Mouse (Mus musculus): Measurements from ENCODE around the gene Ccdc34. TPM values are rescaled to one million over a fixed set of nuclear protein-coding genes. Genes with fewer than 3 reads are reported as not detected.

The Ccdc34 gene
- total and polyA plus RNA-seq, 3 experiments: 17.2 to 44.6 (median 22.4) TPM

GRCm38 (mm10) chr2:110214991-110215684 lies 197.5 kb downstream of the Ccdc34 start:
- dilution Hi-C loops (cut with MboI; ENCODE audit: extremely low pct_ligation_motif_present, extremely low pct_unique_long_range_greater_than_20kb, low sequenced_read_pairs) (no loop called here), in situ Hi-C loops (cut with MboI; ENCODE audit: low pct_ligation_motif_present, low pct_unique_long_range_greater_than_20kb, low sequenced_read_pairs) (loop anchor here (25.0 kb wide), 1 partner anchor 153 kb away; no protein-coding TSS in a partner anchor)
- no peak for DNase-seq (ENCODE audit: extremely low read depth)
- H3K4me2 ChIP-seq (ENCODE audit: insufficient read depth, low read depth, poor library complexity, severe bottlenecking): no peak overlapping the region; the same call in 1 of the 2 replicates
- H3K9me3 ChIP-seq (replicated peaks; ENCODE audit: low read length): no peaks in the 10 kb centered on the region
- no peak overlapping the region for H3K27ac ChIP-seq (ENCODE audit: insufficient read depth, low read depth)
- no peaks in the 10 kb centered on the region for H3K27me3 ChIP-seq (replicated peaks)
- H3K4me1 ChIP-seq (ENCODE audit: control insufficient read depth in 1 of 2, insufficient read depth in 2 of 2): no peaks in the 10 kb centered on the region
- H3K79me2 ChIP-seq (replicated peaks; ENCODE audit: control insufficient read depth, extremely low read depth, insufficient read depth, poor library complexity, severe bottlenecking): no peaks in the 10 kb centered on the region
- H3K4me3 ChIP-seq (replicated peaks in 1 of 3; ENCODE audit: low read depth in 2 of 3, low read length in 2 of 3, poor library complexity in 1 of 3): no peak overlapping the region
- TF ChIP-seq SMC3 (IDR thresholded peaks at IDR 0.05; ENCODE audit: low read depth, low read length): no peak
- no peak for TF ChIP-seq JUN (IDR thresholded peaks at IDR 0.05; ENCODE audit: insufficient read depth, low read depth, low read length)
- no peak for TF ChIP-seq ZKSCAN1 (IDR thresholded peaks at IDR 0.05; ENCODE audit: borderline replicate concordance, low read depth, low read length)
- TF ChIP-seq TCF12 (IDR thresholded peaks at IDR 0.05; ENCODE audit: low read depth, low read length): no peak
- TF ChIP-seq ZMIZ1 (IDR thresholded peaks at IDR 0.05; ENCODE audit: low read depth, low read length): no peak
- no peak for TF ChIP-seq ELF1 (IDR thresholded peaks at IDR 0.05; ENCODE audit: low read depth, low read length)
- TF ChIP-seq JUND (conservative IDR thresholded peaks at IDR 0.05; ENCODE audit: low read depth, low read length): no peak
- no peak for TF ChIP-seq POLR2AphosphoS2 (IDR thresholded peaks at IDR 0.05; ENCODE audit: low read depth, low read length)
- TF ChIP-seq PAX5 (IDR thresholded peaks at IDR 0.05; ENCODE audit: low read length): no peak
- TF ChIP-seq RAD21 (IDR thresholded peaks at IDR 0.05; ENCODE audit: low read depth, low read length): no peak
- no peak for TF ChIP-seq EP300 (IDR thresholded peaks at IDR 0.05; ENCODE audit: low read length)
- TF ChIP-seq RCOR1 (conservative IDR thresholded peaks at IDR 0.05; ENCODE audit: low read depth, low read length): no peak
- TF ChIP-seq USF1 (IDR thresholded peaks at IDR 0.05; ENCODE audit: low read depth, low read length): no peak
- no peak for TF ChIP-seq MAZ (IDR thresholded peaks at IDR 0.05; ENCODE audit: low read depth, low read length)
- no peaks in the 10 kb centered on the region for H3K36me3 ChIP-seq (replicated peaks in 1 of 2; ENCODE audit: control insufficient read depth in 1 of 2, insufficient read depth in 1 of 2, low read length in 1 of 2)
- no peak overlapping the region for H3K9ac ChIP-seq (ENCODE audit: insufficient read depth, low read depth)

DNA sequence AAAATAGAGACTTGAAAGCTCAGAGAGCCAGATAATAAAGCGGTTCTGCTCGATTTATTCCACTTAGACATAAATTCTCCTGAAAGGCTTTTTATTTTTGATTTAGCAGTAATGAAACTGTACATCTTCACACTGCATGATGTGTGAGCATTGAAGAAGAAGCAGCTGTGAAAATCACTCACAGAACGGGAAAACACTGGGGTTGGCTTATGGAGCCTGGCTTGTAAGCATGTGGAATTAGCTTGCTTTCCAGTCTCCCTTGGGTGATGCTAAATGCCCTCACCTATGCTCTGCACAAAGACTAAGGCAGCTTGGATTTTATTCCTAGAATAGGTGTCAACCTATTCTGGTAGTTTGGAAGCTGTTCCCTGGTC lies 198.1 kb downstream of the Ccdc34 start:
- no peaks in the 10 kb centered on the region for H3K9me3 ChIP-seq (replicated peaks; ENCODE audit: low read length)
- TF ChIP-seq TCF12 (IDR thresholded peaks at IDR 0.05; ENCODE audit: low read depth, low read length) (no peak), MAZ (IDR thresholded peaks at IDR 0.05; ENCODE audit: low read depth, low read length) (no peak), MAX (IDR thresholded peaks at IDR 0.05; ENCODE audit: low read length) (no peak), CTCF (conservative IDR thresholded peaks at IDR 0.05 in 1 of 2, IDR thresholded peaks at IDR 0.05 in 1 of 2; ENCODE audit: low read depth in 2 of 2, low read length in 2 of 2) (no peak), KAT2A (IDR thresholded peaks at IDR 0.05; ENCODE audit: insufficient replicate concordance, low read length) (no peak), NRF1 (IDR thresholded peaks at IDR 0.05; ENCODE audit: low read depth, low read length) (no peak), SMC3 (IDR thresholded peaks at IDR 0.05; ENCODE audit: low read depth, low read length) (no peak), MEF2A (IDR thresholded peaks at IDR 0.05; ENCODE audit: borderline replicate concordance, low read depth, low read length) (no peak), ZKSCAN1 (IDR thresholded peaks at IDR 0.05; ENCODE audit: borderline replicate concordance, low read depth, low read length) (no peak), JUND (conservative IDR thresholded peaks at IDR 0.05; ENCODE audit: low read depth, low read length) (no peak), POLR2A (IDR thresholded peaks at IDR 0.05; ENCODE audit: low read depth, low read length) (no peak), EP300 (IDR thresholded peaks at IDR 0.05; ENCODE audit: low read length) (no peak), ZNF384 (IDR thresholded peaks at IDR 0.05; ENCODE audit: low read depth, low read length) (no peak), ETS1 (conservative IDR thresholded peaks at IDR 0.05; ENCODE audit: low read depth, low read length) (no peak), GABPA (IDR thresholded peaks at IDR 0.05; ENCODE audit: insufficient replicate concordance, low read depth, low read length) (no peak), E2F4 (IDR thresholded peaks at IDR 0.05; ENCODE audit: insufficient replicate concordance, low read depth, low read length) (no peak), RAD21 (IDR thresholded peaks at IDR 0.05; ENCODE audit: low read depth, low read length) (no peak), CHD2 (IDR thresholded peaks at IDR 0.05; ENCODE audit: low read length) (no peak), HCFC1 (IDR thresholded peaks at IDR 0.05; ENCODE audit: low read depth, low read length) (no peak), NELFE (IDR thresholded peaks at IDR 0.05; ENCODE audit: low read depth, low read length) (no peak)
- H3K27ac ChIP-seq (ENCODE audit: insufficient read depth, low read depth): no peak overlapping the region
- no peaks in the 10 kb centered on the region for H3K27me3 ChIP-seq (replicated peaks)
- no peak overlapping the region for H3K9ac ChIP-seq (ENCODE audit: insufficient read depth, low read depth)
- no peaks in the 10 kb centered on the region for H3K36me3 ChIP-seq (replicated peaks in 1 of 2; ENCODE audit: control insufficient read depth in 1 of 2, insufficient read depth in 1 of 2, low read length in 1 of 2)
- DNase-seq (ENCODE audit: extremely low read depth): no peak
- H3K79me2 ChIP-seq (replicated peaks; ENCODE audit: control insufficient read depth, extremely low read depth, insufficient read depth, poor library complexity, severe bottlenecking): no peaks in the 10 kb centered on the region
- in situ Hi-C loops (cut with MboI; ENCODE audit: low pct_ligation_motif_present, low pct_unique_long_range_greater_than_20kb, low sequenced_read_pairs): loop anchor here (25.0 kb wide), 1 partner anchor 153 kb away; no protein-coding TSS in a partner anchor
- H3K4me2 ChIP-seq (ENCODE audit: insufficient read depth, low read depth, poor library complexity, severe bottlenecking): no peak overlapping the region; the same call in 1 of the 2 replicates
- no peaks in the 10 kb centered on the region for H3K4me1 ChIP-seq (ENCODE audit: control insufficient read depth in 1 of 2, insufficient read depth in 2 of 2)
- dilution Hi-C loops (cut with MboI; ENCODE audit: extremely low pct_ligation_motif_present, extremely low pct_unique_long_range_greater_than_20kb, low sequenced_read_pairs): no loop called here
- no peak overlapping the region for H3K4me3 ChIP-seq (replicated peaks in 1 of 3; ENCODE audit: low read depth in 2 of 3, low read length in 2 of 3, poor library complexity in 1 of 3)
